Mouse (Mus musculus) E14TG2a.4 (cell line): Measurements from ENCODE around the gene Camk2b.

Experiments
- CTCF ChIP-seq: conservative IDR thresholded peaks from 2 replicates; pipeline ENCODE4 v1.5.1; 2014; ENCODE audit warnings: low read length
- NANOG ChIP-seq: IDR thresholded peaks from 2 replicates; pipeline ENCODE4 v1.6.1; 2014; ENCODE audit warnings: borderline replicate concordance, low read length, mixed read lengths

DNA sequence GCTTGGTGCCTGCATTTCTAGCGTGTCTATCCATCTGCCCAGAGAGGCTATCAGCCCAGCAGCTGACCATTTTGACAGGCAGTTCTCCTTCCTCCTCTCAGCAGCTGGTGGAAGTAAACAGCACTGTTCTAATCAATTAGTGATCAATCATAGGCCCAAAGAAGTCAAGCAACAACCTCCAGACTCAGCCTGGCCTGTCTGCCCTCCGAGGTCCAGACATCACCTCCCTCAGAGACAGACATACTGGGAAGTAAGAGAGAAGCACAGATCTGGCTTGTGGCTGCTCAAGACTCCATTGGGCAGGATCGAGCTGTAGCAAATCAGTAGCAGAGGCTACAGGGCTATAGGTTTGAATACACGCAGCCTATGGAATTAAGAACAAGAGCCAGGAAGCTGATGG lies 118.4 kb downstream of the Camk2b start:
- TF ChIP-seq CTCF (no peak), NANOG (no peak)
